Mouse (Mus musculus): ENCODE results near the gene Vrk1. TPM values are rescaled to one million over a fixed set of nuclear protein-coding genes. Genes with fewer than 3 reads are reported as not detected.

The Vrk1 gene
- 10 to 100 TPM; 17.8 to 19.1 TPM for total RNA-seq (2021)

DNA sequence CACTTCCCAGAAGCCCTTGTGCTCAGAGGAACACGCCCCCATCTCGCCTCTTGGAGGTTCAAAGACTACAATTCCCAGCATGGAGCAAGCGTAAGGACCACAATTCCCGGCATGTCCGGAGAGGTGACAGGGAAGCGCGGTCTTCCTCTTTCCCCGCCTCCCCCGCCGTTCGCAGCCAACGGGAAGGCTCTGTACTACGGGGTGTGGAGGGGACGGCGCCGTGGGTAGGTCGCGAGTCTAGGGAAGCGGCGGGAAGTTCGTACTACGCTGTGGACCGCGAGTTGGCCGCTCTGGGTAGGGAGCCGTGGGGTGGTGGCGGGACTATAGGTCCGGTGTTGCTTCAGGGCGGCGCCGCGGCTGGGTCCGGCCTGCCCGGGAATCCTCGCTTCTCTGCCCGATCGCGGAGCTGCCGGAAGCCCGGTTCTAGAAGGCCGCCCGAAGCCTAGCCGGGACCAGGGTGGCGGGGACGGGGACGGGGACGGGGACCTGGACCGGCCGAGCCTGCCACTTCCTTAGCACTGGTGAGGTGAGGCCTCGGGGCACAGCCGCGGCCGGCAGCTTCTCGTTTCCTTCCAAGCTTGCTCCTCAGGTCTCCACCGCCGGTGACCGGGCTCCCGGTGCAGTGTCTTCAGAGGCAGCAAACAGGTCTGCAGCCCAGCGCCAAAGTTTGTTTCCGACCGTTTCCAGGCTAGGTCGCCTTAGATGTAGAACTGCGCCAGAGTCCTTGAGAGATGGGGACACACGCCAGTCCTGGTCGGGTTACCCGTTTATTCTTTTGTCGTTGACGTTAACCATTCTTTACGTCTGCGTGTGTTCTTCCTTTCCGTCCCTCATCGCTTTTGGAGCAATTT is at the start of gene Vrk1:
Gene Vrk1 (plus strand): TSS at position 164 of the 851 bp plus-strand sequence.
- DNase-seq, result peak; percentile 97 to 98
- intact Hi-C loops (cut with DNase I), result loop anchor here (2.0 kb wide), 1 partner anchor 45 kb away; no protein-coding TSS in a partner anchor

DNA sequence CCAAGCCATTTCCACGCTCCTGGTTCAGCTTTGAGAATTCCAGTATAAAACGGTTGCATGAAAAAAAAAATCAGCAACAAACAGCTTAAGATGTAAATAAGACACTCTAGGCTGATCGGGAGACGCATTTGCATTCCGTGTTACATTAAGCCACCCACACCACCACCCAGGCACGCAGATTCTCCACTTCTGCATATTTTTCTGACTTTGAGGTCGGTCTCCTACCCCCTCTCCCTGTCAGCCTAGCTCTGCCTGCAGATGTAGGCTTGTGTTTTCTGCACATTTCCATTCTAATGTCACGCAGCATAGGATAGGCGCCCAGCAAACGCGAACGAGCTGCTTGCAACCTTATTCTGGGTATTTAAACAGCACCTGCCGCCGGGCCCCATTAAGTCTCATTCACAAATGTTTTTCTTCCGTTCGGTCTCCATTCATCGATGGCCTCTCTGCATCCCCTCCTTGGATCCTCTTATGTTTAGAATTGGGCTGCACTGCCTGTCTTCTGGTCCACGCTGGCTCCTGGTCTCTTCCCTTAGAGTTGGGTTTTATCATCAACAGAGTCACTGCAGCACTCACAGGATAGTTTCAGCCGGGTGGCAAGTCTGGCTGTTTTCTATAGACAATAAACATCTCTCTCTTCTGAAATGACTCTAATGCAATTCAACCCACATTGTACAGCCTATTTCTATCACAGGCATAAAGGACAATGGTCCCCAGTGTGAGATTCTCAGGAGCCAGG is 49.3 kb upstream of the Vrk1 start:
- intact Hi-C loops (cut with DNase I), result no loop called here
- DNase-seq, result no peak

DNA sequence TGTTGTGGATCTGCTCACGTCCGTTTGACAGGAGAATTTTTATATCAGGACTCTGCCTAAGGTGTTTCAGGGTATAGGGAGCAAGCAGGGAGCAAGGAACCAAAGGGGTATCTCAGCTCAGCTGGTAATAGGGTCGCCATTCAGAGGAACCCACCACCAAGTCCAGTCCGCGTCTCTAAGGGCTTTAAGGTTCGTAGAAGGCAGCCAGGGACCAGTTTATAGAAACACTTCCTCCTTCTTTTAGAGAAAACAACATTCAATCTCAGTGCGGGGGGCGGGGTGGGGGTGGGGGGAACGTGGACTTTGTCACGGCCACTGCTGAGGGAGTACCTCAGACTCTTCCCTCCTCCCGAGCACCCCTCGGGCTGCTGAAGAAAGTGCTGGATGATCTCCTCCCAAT is 48.4 kb upstream of the Vrk1 start:
- DNase-seq, result no peak
- intact Hi-C loops (cut with DNase I), result loop anchor here (2.0 kb wide), 3 partner anchors 95 to 121 kb away; no protein-coding TSS in a partner anchor

DNA sequence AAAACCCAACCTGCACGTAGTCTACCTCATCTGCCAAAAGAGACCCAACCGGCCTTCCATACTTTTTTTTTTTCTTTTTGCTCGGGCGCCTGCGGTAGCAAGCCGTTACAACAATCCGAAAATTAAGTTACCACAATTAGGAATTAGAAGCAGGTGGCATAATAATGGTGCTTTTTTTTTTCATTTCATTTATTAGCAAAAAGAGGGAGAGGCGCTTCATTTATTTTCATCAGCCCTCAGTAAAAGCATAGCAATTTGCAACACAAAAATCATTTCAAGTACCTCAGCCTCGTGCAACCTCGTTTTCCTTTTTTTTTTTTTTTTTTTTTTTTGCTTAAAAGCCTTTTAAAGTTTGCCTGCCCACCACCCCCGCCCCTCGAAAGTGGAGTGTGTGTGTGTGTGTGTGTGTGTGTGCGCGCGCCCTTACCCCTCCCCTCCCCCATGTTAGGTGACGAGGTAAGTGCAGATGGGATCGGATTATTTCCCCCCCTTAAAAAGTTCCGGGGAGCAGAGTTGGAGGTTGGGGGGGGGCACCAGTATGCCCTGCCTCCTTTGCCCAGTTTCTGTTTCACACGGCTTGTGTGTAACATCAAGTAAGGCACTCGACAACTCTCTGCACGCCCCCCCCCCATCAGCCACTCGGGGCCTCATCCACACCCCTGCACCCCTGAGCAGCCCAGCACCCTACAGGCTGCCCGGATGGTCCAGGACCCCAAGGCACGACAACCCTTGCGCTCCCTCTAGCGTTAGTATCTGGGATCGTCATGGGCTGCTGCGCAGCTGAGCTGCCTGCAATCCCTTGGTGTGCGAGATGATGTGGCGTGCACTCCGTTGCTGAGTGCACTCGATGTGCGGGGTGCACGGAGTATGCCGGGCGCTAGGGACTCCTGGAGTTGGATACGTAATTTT is 47.7 kb upstream of the Vrk1 start:
- intact Hi-C loops (cut with DNase I), result loop anchor here (2.0 kb wide), 3 partner anchors 94 to 122 kb away; no protein-coding TSS in a partner anchor
- peak; percentile 92 to 93 for DNase-seq

DNA sequence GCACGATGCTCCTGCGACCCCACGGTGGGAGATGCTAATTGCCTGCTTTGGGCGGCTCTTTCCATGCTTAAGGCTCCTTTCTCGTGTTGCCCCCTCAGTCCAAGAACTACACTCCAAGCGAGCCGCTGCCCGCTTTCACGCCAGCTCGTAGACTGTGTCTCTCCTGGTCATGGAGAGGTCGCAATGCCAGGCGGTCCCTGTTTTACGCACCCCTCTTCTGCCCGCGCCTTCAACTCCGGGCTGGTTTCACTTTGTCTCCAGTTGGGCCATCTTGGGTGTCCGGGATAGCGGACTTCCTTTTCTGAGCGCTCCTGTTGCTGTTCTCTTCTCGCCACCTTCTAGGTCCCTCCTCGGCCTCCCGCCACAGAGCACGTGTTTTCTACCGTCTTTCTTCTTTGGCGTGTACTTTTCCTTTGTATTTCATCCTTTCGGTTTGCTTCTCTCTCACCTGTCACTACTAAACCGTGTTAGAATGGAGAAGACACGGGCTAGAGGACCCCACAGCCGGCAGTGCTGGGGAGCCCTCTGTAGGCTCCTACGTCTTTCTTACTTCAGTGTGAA is 46.9 kb upstream of the Vrk1 start:
- intact Hi-C loops (cut with DNase I), result loop anchor here (2.0 kb wide), 3 partner anchors 94 to 122 kb away; no protein-coding TSS in a partner anchor
- DNase-seq, result peak; percentile 25 to 49

DNA sequence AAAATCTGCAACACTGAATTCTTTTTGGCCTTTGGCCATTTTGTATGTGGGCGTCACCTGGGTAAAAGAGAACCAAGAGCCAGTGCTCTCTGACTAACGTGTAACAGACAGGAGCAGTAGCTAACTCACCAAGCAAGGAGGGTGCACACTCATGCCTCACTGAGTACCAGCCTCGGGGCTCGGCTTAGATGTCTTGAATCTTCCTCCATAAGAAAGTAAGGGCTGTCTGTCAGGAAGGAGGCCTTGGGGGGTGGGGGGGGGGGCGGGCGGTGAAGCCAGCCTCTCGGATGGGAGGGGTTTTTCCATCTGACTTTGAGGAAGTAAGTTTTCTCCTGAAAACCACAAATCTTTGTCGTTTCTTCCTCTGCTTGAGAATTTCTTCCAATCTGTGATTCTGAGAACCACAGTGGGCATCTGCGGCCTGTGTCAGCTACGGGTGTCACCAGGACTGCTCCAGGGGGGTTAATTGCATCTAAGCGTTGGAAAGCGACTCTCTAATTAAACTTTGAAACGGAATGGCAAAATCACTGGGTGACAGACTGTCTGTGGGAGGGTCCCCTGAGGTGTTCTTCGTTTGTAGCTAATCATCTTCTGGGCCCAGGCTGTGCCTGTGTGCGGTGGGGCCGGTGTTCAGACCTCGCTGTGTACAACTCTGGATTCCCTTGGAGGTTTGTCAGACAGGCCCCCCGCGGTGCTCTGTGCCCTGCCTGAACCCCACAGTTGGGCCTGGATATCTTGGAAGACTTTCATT is 43.0 kb upstream of the Vrk1 start:
- intact Hi-C loops (cut with DNase I), result no loop called here
- no peak for DNase-seq

DNA sequence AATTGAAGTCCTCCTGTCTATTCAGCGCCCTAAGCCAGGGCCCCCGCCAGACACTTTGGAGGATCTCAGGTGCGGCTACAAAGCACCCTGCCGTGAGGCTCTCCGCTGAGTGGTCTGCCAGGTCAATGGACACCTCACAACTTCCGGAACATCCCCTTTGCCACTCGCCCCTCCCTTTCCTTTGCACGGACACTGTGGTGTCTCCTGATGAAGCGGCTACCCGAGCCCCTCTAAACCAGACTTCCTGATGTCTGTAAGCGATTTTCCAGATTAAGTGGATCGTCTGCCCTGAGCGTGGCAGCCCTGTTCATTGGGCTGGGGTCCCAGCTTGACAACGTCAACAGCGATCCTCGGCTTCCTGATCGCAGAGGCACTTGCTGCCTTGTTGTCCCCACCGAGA is 42.2 kb upstream of the Vrk1 start:
- intact Hi-C loops (cut with DNase I), result no loop called here
- DNase-seq, result no peak

DNA sequence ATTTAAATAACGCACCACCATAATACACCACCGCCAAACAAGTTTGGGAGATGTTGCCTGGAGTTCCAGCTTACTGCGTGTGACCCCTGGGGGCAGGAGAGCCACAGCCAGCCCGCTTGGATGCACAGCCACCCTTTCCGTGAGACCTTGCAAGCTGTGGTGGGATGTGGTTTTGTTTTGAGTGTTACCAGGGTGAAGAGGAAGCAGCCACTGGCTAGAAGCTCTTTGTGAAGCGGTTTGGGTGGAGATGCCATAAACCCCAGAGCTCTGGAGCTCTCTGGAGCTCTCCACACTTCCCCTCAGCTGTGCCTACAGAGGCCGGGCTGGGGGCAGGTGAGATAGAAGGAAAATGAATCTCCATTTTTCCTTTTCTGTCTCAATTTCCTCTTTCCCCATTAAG is 38.8 kb upstream of the Vrk1 start:
- intact Hi-C loops (cut with DNase I), result no loop called here
- no peak for DNase-seq

DNA sequence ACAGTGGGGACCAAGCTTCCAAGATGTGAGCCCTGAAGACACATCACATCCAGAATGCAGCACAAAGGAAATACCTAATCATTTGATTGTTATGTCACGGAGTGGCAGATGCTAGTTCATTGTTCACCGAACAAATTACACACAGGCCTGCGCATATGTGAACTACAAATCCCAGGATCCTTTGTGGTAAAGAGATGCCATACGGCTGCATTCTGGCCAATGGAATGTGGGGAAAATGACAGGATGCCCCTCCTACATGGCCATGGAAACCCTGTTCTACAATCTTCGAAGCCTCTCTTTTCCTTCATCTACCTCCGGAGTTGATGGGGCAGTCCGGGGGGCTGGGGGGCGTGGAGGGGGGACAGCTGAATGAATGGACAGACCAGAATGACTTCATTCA is 37.4 kb upstream of the Vrk1 start:
- intact Hi-C loops (cut with DNase I), result no loop called here
- no peak for DNase-seq

DNA sequence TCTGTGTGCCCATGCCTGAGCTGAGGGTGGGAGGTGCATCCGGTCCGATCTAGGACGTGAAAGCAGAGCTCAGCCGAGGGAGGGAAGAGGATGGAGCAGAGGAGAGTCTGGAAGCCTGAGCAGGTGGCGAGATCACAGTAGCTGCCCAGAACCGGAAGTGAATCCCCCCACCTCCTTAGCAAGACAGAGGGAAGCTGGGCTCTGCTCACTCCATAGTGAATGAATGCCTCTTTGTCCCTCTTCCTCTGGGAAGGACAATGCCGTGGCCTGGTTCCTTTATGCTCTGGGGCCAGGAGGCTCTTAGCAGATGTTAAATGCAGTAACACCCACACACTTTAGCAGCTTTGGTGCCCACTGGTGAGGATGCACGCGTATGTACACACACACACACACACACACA is 36.3 kb upstream of the Vrk1 start:
- DNase-seq, result no peak
- intact Hi-C loops (cut with DNase I), result no loop called here

DNA sequence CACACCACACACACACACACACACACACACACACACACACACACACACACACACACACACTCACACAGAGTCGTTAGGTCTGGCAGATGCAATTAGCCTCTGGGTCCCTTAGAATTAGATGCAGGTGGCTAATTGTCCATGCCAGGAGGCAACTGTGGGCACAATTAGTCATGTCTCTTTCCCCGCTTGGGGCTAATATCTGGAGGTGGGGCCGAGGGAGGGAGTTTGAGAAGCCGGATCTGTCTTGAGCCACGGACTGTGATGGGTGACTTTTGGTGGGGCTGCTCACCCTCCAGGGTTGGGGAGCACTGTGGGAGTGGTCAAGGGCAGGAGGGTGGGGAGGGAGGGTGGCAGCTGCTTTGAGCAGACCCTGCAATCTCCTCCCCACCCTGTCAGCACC is 35.9 kb upstream of the Vrk1 start:
- no peak for DNase-seq
- intact Hi-C loops (cut with DNase I), result no loop called here

DNA sequence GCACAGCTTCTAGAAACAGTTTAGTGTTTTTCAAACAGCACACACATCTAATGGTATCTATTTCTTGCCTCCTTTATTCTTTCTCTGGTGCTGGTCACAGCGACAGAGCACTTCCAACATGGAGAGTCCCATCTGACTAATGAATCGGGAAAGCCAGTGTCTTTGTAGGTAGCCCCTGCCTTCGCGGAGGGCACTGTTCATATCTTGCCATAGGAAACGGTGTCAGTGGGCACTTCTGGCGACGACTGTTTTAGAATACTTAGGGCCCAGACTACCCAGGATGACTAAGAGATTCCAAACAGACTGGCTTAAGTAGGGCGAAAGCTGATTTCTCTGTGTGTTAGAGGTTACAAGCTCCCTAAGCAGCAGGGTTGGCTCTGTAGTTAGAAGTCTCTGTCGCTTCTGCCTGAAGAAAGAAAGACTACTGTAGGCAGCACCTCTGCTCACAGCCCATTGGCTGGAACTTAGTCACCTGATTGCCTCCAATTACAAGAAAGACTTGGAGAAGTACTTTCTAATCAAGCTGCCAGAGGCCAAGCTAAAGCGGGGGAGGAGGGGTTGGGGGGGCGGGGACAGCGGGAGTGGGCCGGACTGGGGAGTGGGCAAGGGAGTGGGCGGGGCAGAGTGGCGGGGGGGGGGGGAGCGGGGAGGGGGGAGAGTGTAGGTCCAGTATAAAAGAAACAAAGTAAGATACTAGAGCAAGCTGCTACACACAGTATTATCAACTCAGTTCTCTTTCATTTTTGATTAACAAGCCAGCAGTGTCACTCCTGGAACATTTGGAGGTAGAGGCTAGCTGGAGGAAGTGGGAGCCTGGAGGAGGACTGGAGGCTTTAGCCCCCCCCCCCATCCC is 28.7 kb upstream of the Vrk1 start:
- peak; percentile 28 to 41 for DNase-seq
- intact Hi-C loops (cut with DNase I), result no loop called here

DNA sequence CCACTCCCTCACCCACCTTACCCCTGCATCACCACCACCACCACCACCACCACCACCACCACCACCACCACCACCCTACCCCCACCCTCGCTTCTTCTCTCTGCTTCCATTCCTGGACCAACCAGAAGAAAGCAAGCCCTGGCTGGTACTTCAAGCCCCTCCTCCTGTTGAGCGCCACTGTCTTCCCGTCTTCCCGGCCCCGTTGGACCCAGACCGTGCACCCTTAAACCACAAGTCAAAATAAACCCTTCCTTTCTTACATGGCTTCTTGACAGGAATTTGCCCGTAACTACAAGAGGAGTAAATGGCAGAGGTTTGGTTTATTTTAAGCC is 28.1 kb upstream of the Vrk1 start:
- no peak for DNase-seq
- intact Hi-C loops (cut with DNase I), result no loop called here

DNA sequence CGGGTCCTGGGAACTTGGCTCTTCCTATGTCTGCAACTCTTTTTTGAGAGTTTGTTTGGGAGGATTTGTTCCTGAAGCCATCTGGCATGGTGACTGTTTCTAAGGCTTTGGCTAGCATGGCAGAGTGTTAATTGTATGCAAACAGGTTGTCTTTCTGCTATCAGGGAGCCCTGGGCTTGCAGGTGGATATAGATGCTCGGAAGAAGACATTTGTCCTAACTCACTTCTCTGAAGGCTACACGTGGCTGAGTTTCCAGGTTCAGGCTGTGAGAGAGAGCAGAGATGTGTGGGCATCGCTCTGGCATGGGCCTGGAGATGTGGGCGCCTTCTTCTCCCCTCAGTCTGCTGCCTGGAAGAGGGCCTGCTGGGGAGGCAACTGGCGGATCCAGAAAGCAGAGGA is 27.4 kb upstream of the Vrk1 start:
- intact Hi-C loops (cut with DNase I), result no loop called here
- no peak for DNase-seq

DNA sequence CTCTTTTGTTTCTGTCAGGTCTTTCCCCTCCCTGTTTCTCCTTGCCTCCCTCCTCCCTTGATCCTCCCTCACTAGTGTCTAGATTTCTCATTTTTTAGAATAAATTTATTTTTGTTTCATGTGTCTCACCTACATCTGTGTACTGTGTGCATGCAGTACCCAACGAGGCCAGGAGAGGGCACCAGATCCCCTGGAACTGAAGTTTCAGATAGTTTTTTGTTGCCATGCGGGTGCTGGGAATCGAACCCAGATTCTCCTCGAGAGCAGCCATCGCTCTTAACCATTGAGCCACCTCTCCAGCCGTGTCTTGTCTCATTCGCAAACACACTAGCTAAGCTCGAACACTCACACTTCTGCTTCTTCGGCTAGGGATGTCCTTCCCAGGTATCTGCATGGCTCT is 26.5 kb upstream of the Vrk1 start:
- intact Hi-C loops (cut with DNase I), result no loop called here
- no peak for DNase-seq

DNA sequence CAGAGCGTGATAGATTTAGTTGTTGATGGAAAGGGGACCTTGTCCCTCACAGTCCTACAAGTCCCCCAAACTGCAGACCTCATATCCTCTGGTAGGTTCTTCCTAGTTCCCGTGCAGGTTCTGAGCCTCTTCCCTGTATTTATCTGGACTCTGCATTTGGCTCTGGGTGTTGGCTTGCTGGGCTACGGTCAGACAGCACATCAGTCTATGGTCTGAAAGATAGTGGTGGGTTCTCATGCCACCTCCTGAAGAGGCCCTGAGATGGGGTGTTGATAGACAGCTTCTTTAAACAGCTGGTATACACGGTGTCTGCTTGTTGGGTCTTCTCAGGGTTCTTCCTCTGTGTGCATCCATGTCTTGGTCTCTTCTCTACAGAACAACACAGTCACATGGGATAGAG is 21.6 kb upstream of the Vrk1 start:
- intact Hi-C loops (cut with DNase I), result no loop called here
- DNase-seq, result no peak

DNA sequence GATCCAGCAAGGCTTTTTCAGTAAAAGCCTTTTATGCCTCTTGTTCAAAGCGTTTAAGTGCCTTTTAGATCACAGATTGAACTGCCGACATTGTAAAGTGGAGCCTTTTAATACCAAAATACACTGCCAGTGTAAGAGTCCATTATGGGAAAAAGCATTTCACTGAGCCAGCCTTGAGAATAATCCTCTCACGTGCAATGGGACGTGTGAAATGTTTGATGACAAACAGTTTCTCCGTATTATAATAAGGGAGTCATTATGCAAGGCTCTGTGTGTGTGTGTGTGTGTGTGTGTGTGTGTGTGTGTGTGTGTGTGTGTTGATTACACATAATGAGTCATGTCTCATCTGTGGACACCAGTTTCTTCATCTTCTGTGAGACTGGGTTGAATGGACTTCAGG is 17.3 kb upstream of the Vrk1 start:
- intact Hi-C loops (cut with DNase I), result no loop called here
- DNase-seq, result no peak

DNA sequence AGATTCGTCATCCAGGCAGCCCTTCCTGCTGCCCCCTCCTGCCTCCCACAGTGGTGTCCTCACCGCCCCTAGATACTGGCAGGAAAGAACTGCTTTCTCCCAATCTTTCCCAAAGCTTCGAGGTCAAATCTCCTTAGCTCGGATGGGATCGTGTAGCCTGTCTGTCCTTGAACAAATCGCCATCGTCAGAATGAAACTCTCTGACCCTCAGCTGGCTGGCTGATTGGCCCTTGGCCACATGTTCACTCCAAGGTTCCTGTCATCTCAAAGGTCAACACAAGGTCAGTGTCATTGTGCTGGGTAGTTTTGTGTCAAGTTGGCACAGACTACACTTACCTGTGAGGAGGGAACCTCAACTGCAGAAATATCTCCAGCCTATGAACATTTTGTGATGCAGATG is 16.7 kb upstream of the Vrk1 start:
- intact Hi-C loops (cut with DNase I), result no loop called here

DNA sequence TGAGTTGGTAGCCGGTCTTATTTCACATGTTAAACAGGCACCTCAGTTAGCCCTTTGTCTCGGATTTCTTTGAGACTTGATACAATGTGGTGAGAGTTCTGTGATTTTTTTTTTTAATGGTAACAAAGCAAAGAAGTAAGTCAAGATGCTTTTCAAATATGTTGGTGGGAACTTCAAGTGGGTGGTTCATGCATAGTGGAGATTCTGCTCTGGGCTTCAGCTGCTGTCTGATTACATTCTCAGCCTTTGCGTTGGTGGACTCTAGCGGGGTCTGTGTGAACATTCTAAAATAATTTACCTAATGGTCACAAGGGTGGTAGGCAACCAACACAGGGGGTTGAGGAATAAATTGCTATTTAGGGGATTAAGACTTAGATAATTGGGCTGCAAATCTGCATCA is 14.1 kb upstream of the Vrk1 start:
- DNase-seq, result no peak
- intact Hi-C loops (cut with DNase I), result no loop called here

More for the DNA sequence above, 16.7 kb upstream of the Vrk1 start:
- DNase-seq, result no peak

Data from heart, postnatal 10 days (tissue).